Mouse (Mus musculus): ENCODE measurements around the gene Fads6.

Gene Fads6

DNA sequence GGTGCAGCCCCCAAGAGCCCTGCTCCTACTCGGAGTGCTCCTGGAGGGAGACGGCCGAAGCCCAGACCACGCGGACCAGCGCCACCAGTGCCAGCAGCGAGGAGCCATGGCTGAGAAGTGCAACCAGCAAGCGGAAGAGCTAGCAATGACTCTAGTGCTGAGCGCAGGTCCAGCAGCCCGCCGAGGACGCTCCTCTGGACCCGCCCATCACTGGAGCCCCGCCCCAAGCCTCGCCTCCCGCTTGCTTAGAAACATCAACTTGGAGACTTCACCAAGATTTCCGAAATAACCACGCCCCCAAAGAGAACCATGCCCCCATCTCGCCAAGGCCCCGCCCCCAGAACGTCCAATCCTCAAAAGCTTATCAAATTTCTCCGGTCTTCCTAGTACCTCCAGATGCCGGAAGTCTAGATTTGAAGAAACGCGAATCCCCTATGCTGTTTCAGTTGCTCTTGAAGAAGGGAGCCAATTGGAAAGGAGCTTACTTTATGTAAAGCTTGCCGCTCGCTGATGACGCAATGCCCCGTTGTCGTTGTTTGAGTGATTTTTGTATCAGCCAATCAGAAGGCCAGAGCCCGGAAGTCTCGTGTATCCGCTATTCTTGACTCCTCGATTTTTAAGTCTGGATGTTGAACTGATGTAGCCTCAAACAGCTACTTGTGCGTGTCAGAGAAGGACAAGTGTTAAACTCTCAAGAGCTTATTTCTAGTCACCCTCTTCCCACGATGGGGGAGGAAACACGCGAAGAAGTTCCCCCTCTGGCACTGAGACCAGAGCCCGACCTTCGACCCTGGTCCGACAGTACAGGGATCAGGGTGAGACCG, 20.5 kb downstream of the Fads6 start, which contains the start of gene Fdxr:
TSS of gene Fdxr (minus strand) at position 271 of the 824 bp plus-strand sequence.
- peak; percentile 100 for DNase-seq (ENCODE audit: extremely low spot score, low read depth, low spot score)

- DNase-seq (ENCODE audit: extremely low spot score, low read depth, low spot score) = no peak
Observed at GRCm38 (mm10) chr11:115275954-115276353, 21.5 kb downstream of the Fads6 start.

- no peak for DNase-seq (ENCODE audit: extremely low spot score, low read depth, low spot score)
Observed at GRCm38 (mm10) chr11:115275509-115275908, 22.0 kb downstream of the Fads6 start.

DNA sequence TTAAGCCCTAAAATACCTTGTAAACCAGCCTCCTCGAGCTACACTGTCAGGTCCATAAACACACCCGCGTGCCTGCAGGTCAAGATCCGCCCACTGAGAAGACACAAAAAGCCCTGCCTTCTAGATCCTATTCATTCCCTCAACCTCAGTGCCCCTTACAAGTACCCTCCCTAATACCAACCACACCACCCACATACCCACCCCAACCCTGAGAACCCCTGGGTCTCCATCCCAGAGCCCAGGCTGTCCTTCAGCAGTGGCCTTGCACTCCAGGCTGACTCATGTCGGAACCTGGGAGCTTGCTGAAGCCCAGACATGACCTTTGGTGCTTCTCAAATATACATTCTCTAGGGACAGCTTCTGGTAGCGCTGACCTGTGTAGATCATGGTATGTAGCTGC, 22.7 kb downstream of the Fads6 start:
- DNase-seq (ENCODE audit: extremely low spot score, low read depth, low spot score) = no peak

DNA sequence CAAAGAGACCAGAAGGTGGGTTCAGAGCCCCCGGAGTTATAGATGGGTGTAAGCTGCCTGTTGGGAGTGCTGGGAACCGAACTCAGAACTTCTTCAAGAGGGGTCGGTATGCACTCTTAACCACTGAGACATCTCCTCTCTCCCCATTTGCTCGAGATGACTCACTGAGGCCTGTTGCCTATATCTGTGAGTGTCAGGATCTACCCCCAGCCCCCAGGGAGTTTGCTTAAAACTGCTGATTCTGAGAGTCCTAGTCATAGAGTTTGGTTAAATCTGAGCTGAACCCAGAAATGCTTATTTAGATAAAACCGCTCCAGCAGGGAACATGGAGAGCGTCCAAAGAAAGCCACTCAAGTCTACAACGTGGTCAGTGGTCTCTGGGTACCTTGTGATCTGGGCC, 23.3 kb downstream of the Fads6 start:
- no peak for DNase-seq (ENCODE audit: extremely low spot score, low read depth, low spot score)

DNA sequence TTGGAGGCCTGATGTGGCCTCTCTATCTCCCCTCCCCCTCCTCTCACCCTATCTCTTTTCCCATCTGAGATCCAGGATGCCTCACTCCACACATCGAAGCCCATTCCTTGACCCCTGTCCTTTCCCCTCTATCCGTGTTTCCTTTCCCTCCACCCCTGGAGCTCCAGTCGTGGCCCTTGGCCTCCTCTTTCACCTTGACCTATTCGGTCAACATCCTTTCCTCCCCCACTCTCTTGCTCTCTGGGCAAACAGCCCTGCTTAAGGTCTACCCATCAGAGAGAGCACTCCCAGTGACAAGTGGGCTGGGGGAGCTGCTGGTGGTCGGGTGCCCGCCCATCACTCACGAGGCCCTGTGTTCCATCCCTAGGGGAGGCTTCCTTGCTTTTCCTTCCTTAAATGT, 23.7 kb downstream of the Fads6 start:
- DNase-seq (ENCODE audit: extremely low spot score, low read depth, low spot score) = no peak

- DNase-seq (ENCODE audit: extremely low spot score, low read depth, low spot score) = no peak
Observed at GRCm38 (mm10) chr11:115272894-115273498, 24.5 kb downstream of the Fads6 start.

GRCm38 (mm10) chr11:115271481-115271880, 26.0 kb downstream of the Fads6 start:
- DNase-seq (ENCODE audit: extremely low spot score, low read depth, low spot score) = no peak

DNA sequence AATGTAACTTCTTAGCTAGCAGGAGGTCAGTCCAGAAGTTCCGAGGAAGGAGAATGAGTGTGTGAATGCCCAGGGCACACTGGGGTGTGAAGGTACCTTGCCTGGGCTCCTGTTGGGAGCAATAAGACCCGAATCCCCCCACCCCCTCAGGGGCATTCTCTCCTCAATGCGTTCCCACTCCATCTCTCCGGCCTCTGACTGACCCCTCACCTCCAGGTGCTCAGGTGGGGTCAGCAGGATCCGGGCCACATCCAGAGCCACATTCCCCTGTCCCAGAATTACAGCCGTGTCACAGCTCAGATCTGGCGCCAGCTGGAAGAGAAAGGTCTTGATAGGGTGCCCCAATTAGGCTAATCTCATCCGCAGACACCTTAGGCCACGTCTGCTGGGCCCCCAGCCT, 26.4 kb downstream of the Fads6 start:
- no peak for DNase-seq (ENCODE audit: extremely low spot score, low read depth, low spot score)

GRCm38 (mm10) chr11:115270148-115270861, 27.2 kb downstream of the Fads6 start:
- peak; percentile 50 for DNase-seq (ENCODE audit: extremely low spot score, low read depth, low spot score)

- DNase-seq (ENCODE audit: extremely low spot score, low read depth, low spot score) = no peak
Observed at GRCm38 (mm10) chr11:115269330-115270066, 28.0 kb downstream of the Fads6 start.

DNA sequence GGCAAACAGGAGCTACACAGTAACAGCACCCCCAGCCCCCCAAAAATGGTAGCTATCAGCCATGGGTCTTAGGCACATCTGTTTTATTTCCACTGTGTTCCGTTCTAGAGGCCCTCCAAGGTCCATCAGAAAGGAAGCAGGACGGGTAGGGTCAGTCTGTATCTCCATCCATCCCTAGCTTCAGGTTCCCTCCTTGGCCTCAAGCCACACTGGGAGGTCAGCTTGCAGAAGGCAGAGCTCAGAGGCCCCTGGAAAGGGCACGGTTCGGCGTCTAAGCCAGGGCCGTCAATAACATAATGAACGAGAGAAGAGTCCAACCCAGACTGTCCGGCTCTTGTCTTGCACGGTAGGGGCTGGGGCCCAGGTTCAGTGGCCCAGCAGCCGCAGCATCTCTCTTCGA, 29.5 kb downstream of the Fads6 start:
- no peak for DNase-seq (ENCODE audit: extremely low spot score, low read depth, low spot score)

DNA sequence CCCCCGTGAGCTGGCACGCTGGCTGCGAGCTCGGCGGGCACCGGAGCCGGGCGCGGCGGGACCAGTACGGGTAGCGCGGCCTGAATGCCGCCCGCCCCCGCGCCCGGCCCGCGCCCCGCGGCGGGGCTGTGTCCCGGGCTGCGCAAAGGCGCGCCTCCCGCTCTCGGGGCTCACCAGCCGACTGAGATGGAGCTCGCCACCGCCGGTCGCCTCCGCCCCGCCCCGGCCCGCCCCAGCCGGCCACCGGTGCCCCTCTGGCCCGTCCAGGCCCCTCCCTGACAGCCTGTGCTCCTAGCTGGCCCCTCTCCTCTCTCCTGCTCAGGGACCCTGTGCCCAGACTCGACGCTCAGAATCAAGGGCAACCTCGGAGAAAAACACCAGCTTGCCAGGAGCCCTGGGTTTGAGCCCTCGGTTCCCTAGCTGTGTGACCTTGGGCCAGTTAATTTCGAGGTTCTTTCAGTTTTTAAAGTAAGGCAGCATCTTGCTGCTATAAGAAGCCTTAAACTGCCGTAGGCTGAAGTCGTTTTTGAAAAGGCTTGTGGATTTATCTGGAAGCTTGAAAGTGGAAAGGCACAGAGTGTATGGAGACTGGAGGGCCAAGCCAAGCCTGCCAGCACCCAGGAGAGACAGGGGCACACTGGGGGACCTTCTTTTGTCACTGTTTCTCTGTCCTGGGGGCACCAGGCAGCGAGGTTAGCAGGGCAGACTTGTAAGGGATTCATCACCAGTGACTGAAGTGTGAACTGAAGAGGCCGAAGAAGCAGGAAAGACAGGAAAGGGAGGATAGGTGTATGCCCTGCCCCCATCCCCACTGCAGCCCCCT, 30.2 kb downstream of the Fads6 start, which contains the start of gene Grin2c:
TSS of gene Grin2c (minus strand) at position 183 of the 823 bp plus-strand sequence.
- DNase-seq (ENCODE audit: extremely low spot score, low read depth, low spot score) = no peak

GRCm38 (mm10) chr11:115266400-115266778, 31.1 kb downstream of the Fads6 start:
- no peak for DNase-seq (ENCODE audit: extremely low spot score, low read depth, low spot score)

DNA sequence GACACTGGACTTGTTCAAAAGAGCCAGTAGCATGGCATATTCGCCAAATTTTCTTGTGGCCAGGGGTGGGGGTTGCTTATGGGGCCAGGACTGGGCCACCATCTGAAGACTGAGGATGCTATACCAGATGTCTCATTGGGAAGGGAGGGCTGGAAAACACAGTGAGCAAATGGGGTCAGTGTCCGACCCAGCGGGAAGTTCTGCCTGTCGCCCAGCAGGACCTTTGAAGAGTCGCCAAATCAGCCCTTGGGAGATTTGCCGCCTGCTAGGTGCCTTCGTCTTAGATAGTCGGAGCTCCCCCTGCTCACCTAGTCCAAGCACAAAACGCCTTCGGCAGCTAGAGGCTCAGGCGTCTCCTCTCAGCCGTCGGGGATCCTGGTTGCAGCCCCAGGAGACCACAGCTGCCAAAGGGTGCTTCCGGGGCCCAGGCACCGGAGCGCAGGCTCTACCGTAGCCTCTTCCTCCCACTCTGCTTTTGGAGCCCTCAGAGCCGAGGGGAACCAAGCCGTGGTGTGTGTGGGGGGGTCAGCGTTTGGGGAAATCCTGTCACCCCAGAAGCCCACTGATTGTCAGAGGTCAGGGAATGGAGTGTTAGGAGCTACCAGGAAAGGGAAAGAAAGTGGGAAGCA, 31.6 kb downstream of the Fads6 start:
- no peak for DNase-seq (ENCODE audit: extremely low spot score, low read depth, low spot score)

GRCm38 (mm10) chr11:115264862-115265668, 32.4 kb downstream of the Fads6 start:
- DNase-seq (ENCODE audit: extremely low spot score, low read depth, low spot score) = no peak

DNA sequence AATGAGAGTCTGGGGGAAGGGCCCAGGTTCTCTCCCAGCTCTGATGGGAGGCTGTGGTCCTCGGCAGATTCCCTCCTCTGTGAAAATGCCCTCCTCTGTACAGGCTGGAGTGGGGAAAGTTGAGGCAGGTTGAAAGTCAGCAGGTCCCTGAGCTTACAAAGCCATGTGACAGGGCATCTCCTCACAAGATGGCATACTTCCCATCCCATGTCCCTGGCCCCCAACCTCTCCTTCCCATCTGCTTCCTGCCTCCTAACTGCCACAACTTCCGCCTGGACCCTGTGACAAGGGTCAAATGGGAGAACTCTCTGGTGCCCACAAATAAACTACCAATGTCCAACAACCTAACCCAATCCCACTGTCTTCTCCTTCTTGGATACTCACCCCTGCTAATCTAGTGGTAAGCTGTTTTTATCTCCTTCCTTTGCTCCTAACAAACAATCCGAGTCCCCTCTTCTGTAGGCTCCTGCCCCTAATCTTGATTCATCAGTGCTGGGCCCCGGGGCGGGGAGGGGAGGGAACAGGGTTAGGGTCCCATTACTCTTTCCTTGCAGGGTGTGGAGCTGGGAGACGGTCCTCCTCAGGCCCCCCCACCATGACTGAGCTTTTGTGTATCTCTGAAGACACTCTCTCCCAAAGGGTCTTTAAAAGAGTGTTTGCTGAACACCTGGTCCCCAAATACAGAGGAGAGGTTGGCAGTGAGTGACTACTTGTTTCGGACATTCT, 33.2 kb downstream of the Fads6 start:
- no peak for DNase-seq (ENCODE audit: extremely low spot score, low read depth, low spot score)

DNA sequence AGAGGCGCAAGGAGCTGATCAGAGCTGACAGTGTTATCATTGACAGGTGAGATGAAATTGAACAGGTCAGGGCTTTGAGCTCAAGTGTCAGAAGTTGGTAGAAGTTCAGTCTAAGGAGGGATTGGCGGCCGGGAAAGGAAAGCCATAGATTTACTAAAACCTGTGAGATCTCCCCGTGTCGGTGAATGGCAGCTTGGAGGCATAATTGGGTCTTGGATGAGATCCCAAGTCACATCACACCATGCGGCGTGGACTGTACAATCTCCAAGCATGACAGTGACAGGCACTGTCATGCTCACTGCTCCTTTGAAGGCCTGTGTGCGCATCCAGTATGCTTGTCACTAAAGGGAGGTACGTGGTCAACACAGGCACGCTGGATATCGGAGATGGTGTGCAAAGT, 34.5 kb downstream of the Fads6 start:
- no peak for DNase-seq (ENCODE audit: extremely low spot score, low read depth, low spot score)

All from hindlimb bud, embryonic 11.5 days (tissue).